Mouse (Mus musculus) liver, postnatal 0 days (tissue): ENCODE measurements around the gene Otub1.
A peak's percentile ranks its signal among the peaks of the same experiment; 100 is the strongest.

ENCODE experiments used
- CTCF ChIP-seq: sonication (generic); IDR thresholded peaks from 2 replicates; pipeline ENCODE4 v1.5.1; 2016; ENCODE audit warnings: antibody characterized with exemption, low read depth
- EP300 ChIP-seq: IDR thresholded peaks from 2 replicates; pipeline ENCODE4 v1.6.1; 2016; ENCODE audit warnings: antibody characterized with exemption, low read depth, mild to moderate bottlenecking

GRCm38 (mm10) chr19:7234537-7235221, 28.6 kb upstream of the Otub1 start:
- peak; percentile 81 for TF ChIP-seq CTCF
- no peak for TF ChIP-seq EP300
